Mouse (Mus musculus): ENCODE results near the gene Tbc1d22a.

The Tbc1d22a gene

DNA sequence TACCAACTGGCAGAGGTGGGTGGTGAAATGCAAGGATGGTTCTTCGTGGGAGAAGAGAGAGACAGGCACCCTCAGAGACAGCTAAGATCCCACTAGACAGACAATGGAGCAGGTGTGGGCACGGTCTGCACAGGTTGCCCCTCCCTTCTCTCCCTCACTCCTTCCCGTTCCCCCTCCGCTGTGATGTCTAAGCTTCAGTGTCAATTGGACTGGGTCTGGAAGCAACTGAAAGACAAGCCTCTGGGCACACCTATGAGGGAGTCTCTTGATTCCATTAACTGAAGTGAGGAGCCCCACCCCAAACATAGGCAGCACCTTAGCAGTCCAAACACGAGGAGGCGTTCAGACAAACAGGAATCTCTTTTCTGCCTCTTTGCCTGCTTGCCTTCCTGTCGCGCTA, 293.3 kb downstream of the Tbc1d22a start:
- no peak for DNase-seq (ENCODE audit: low spot score)

DNA sequence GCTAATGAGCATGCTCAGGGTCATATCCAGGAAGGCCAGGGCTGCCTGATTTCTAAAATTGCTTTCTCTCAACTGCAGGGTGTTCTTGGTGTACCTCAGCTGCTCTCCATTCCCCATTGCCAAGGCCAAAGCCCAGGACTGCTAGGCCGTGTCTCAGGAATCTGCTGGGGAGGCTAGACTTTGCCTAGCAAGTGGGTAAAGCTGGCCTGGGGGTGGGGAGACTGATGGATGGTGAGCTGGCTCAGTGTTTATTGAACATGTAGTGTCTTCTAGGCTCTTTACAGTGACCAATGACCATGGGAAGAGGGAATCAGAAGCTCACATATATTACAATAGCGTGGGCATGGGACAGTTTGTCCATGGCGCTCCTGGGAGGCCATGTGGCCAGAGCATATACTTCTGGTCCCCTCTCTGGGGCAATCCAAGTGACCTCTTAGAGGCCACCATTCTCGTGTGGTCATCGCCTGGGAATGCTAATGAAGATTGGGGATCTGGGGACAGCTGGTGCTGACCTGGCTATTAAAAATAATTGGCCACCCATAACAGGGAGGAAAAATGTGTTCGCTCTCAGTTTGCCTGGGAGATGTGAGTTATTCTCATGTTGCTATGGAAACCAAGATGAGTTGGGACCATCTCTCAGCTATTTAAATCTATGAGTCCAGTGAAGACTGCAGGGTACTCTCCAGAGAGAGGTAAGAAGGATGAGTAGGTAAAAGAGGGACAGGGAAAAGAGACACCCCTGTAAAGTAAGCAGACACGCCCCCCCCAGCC, 294.3 kb downstream of the Tbc1d22a start:
- DNase-seq (ENCODE audit: low spot score): no peak

DNA sequence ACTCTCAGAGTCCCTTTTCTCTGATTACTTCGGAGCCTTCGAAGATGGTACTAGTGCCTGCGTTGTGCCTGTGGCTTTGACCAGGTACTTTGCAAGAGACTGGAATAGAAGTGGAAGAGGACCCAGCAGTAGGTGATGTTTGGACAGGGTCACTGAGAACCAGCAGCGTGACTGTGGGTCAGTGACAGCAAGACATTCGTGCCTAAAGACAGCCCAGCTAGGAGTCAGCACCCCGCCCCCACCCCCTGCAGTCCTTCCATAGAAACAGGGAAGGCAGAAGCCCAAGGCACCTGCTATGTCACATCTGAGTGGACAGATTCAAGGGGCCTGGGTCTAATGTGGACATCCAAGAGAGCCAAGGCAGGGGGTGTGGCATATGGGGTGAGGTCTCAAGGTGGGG, 295.3 kb downstream of the Tbc1d22a start:
- DNase-seq (ENCODE audit: low spot score): no peak

DNA sequence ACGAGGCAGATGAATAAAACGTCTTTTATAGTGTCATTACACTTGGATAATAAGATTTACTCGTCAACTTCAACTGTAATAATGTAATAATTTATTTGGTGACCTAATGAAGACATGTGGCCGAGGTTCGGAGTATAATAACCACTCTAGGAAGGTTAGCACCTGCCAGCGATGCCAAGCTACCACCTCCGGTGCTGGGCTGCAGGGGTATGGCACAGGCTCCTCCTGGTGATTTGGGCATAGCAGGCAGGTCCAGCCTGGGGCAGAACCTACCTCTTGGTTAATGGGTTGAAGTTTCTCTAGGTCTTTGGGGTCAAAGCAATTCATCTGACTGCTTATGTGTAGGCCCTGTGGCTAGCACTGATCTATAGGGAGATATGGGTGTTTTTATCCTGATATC, 296.9 kb downstream of the Tbc1d22a start:
- DNase-seq (ENCODE audit: low spot score): no peak

DNA sequence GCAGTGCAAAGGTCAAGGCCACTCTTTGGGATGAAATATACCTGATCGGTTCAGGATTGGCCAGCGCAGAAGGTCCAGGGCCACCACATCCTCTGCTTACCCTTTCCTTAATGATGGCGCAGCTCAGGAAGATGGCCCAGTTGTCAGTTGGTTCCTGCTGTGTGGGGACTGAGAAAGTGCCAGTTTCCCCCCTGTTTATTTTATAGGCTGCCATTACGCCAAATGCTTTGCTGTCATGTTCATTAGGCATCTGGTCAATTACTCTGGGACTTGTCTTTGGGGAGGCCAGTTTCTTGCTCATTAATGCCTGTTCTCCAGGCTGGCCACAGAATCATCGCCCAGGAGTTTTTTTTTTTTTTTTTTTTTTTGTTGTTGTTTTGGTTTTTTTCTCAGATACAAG, 299.1 kb downstream of the Tbc1d22a start:
- DNase-seq (ENCODE audit: low spot score): no peak

DNA sequence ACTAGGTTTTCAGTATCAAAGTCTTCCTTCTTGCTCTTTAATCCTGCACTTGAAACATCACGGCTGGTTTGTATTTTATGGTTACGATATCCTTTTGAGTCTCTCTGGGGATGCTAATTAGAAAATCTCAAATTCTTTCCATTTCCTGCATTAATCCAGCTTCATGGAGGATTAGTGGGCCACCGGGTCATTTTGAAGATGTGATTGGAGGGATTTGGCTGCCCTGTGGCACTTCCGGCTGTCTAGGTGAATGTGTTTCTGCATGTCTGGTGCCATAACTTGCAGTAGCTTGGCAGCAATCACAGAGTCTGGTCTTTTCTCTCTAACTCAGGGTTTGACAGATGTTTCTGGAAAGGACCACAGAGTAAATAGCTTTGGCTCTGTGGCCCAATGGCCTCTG, 305.9 kb downstream of the Tbc1d22a start:
- no peak for DNase-seq (ENCODE audit: low spot score)

DNA sequence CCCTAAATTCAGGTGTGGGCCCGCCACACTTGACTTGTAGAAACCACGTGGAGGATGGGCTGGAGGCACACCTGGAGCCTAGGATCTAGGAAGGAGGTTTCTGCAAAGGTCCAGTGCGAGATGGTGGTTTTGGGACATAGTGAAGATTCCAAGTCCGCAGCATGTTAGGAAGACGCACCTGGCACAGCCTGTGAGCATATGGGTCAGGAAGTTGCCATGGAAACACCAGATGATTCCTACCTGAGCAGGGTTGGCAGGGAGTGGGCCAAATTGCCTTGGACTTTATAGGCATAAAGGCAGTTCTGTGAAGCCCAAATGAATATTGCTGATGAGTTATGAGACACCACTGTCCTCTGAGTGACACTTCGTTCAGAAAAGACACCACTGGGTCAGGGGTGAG, 321.1 kb downstream of the Tbc1d22a start:
- no peak for DNase-seq (ENCODE audit: low spot score)

DNA sequence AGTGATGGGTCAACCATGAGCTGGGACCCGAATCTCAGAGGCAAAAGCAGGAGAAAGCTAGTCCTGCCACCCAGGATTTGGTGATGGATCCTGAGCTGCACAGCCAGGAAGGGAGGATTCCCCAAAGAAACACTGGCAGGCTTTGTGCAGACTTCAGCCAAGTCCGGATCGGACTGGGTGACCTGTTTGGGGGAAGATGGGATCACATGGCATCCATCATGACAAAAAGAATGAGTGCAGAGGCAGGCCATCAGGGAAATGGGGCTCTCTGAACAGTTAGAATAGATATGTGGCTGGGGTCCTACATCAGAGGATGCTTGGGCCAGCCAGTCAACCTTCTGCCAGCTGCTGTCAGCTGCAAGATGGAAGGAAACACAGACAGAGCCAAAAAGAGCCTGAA, 328.1 kb downstream of the Tbc1d22a start:
- DNase-seq (ENCODE audit: low spot score): no peak

DNA sequence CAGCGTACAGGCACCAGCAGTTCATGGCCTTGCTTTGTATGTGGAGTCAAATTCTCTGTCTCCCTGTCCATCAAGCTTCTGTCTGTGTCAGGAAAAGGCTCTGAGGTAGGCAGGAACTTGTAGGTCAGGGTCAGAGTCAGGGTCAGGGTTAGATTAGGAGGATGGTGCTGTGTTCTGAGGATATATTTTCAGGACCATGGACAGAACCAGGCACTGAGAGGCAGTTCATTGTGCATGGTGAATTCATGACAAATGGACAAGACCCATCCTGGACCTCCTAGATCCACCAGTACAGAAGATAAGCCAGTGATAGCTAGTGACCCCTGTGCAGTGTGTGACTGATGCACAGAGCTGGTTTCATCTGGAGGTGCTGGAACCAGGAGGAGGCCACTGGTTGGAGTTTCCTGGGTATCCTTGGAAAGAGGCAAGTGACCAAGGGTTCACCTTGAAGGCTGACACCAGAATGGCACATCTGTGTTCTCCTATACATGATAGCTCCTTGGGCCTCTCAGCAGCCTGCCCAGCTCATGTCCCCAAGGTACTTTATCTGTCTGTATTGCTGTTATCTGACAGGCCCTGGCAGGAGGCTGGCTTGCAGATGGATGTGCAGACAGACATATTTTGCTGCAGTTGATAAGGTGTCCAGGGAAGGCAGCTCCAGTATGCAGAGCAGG, 330.0 kb downstream of the Tbc1d22a start:
- DNase-seq (ENCODE audit: low spot score): no peak
